Mouse (Mus musculus) kidney, adult 2 months (tissue): ENCODE measurements around the gene Dtl.

Experiments
- CTCF ChIP-seq: fragments of 200-500 bp; conservative IDR thresholded peaks from 2 replicates; pipeline ENCODE4 v1.5.1; 2011; ENCODE audit warnings: low read depth, mild to moderate bottlenecking, control low read depth, low read length, moderate library complexity, mixed read lengths; ENCODE audit not compliant: insufficient read depth, insufficient read length
- POLR2A ChIP-seq: fragments of 200-500 bp; IDR thresholded peaks from one replicate; pipeline ENCODE4 v1.6.1; 2011; ENCODE audit warnings: low read depth, low read length, control low read depth

- TF ChIP-seq CTCF, result no peak
- no peak for TF ChIP-seq POLR2A
Measured at GRCm38 (mm10) chr1:191569625-191570024, 5.7 kb downstream of the Dtl start.
